Mouse (Mus musculus) erythroblast, embryonic 14.5 days (primary cell): Measurements from ENCODE around the gene Bbs7. TPM values are rescaled to one million over a fixed set of nuclear protein-coding genes. Genes with fewer than 3 reads are reported as not detected.

Experiments
- H3K27me3 ChIP-seq: 2 replicates; pipeline ENCODE4 v1.6.1; 2012; ENCODE audit warnings: inconsistent platforms; ENCODE audit not compliant: control insufficient read depth
- H3K36me3 ChIP-seq: 2 replicates; pipeline ENCODE4 v1.6.1; 2012; ENCODE audit warnings: mild to moderate bottlenecking, inconsistent platforms; ENCODE audit not compliant: control insufficient read depth
- H3K4me1 ChIP-seq: 2 replicates; pipeline ENCODE4 v1.6.1; 2012; ENCODE audit warnings: inconsistent platforms; ENCODE audit not compliant: control insufficient read depth
- H3K4me3 ChIP-seq: replicated peaks from 2 replicates; pipeline ENCODE3; 2012; ENCODE audit warnings: moderate library complexity, mild to moderate bottlenecking, inconsistent platforms
- H3K9me3 ChIP-seq: 2 replicates; pipeline ENCODE4 v1.6.1; 2012; ENCODE audit warnings: low read length, inconsistent platforms, mixed read lengths; ENCODE audit not compliant: control insufficient read depth
- GATA1 ChIP-seq: IDR thresholded peaks from 2 replicates; pipeline ENCODE4 v1.6.1; 2012; ENCODE audit warnings: low read length, inconsistent platforms, mixed read lengths
- TAL1 ChIP-seq: IDR thresholded peaks from 3 replicates; pipeline ENCODE4 v1.6.1; 2012; ENCODE audit warnings: low read length, inconsistent platforms, mixed read lengths
- polyA plus RNA-seq: library from polyadenylated mRNA; stranded (reverse); fragments of >175 nt; gene quantifications from 2 replicates; pipeline ENCODE4 v1.2.3, GENCODE M21; 2012

Gene Bbs7
- polyA plus RNA-seq, 1 experiment = 0.06 TPM

DNA sequence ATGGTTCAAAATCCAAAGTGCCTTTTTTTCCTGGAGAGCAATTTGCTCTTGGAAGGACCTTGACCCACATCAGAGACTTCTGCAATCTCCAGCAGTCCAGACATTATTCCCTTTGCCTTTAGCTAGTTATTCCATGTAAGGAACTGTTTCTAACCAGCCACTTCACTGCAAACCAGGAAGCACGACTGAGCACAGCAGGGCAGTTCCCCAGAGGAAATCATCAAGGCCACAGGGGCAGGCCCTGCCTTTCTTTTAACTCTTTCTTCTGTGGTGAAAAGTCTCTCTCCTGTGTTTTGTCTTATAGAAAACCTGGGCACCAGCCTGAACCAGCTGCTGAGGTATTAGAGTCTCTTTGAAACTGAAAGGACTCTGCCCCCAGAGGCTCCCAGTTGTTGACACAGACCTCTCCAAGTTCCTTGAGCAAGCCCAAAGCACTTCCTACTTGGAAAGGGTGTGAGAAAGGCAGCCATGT is 80.0 kb downstream of the Bbs7 start:
- no peaks in the 10 kb centered on the region for H3K9me3 ChIP-seq
- no peak for TF ChIP-seq GATA1
- TF ChIP-seq TAL1 = no peak
- no peaks in the 10 kb centered on the region for H3K36me3 ChIP-seq
- no peaks in the 10 kb centered on the region for H3K4me1 ChIP-seq
- no peak overlapping the region for H3K4me3 ChIP-seq
- H3K27me3 ChIP-seq = peaks cover 28% of the 10 kb centered on the region

- no peak overlapping the region for H3K4me3 ChIP-seq
- no peaks in the 10 kb centered on the region for H3K9me3 ChIP-seq
- H3K4me1 ChIP-seq = no peaks in the 10 kb centered on the region
- H3K36me3 ChIP-seq = no peaks in the 10 kb centered on the region
- peaks cover 28% of the 10 kb centered on the region for H3K27me3 ChIP-seq
- TF ChIP-seq TAL1 (no peak), GATA1 (no peak)
Measured at GRCm38 (mm10) chr3:36532738-36533137, 80.5 kb downstream of the Bbs7 start.

- H3K4me3 ChIP-seq = peak overlapping the region; percentile 14
- TF ChIP-seq TAL1 (no peak), GATA1 (no peak)
- H3K9me3 ChIP-seq = no peaks in the 10 kb centered on the region
Measured at GRCm38 (mm10) chr3:36531979-36532542, 81.2 kb downstream of the Bbs7 start.

GRCm38 (mm10) chr3:36531242-36531641 is 82.0 kb downstream of the Bbs7 start:
- no peaks in the 10 kb centered on the region for H3K36me3 ChIP-seq
- no peak overlapping the region for H3K4me3 ChIP-seq
- TF ChIP-seq TAL1 = no peak
- no peak for TF ChIP-seq GATA1
- H3K4me1 ChIP-seq = no peaks in the 10 kb centered on the region
- peaks cover 28% of the 10 kb centered on the region for H3K27me3 ChIP-seq
- H3K9me3 ChIP-seq = no peaks in the 10 kb centered on the region

More at GRCm38 (mm10) chr3:36531979-36532542, 81.2 kb downstream of the Bbs7 start:
- Histone ChIP-seq H3K4me1 (no peaks in the 10 kb centered on the region), H3K36me3 (no peaks in the 10 kb centered on the region), H3K27me3 (peaks cover 28% of the 10 kb centered on the region)

DNA sequence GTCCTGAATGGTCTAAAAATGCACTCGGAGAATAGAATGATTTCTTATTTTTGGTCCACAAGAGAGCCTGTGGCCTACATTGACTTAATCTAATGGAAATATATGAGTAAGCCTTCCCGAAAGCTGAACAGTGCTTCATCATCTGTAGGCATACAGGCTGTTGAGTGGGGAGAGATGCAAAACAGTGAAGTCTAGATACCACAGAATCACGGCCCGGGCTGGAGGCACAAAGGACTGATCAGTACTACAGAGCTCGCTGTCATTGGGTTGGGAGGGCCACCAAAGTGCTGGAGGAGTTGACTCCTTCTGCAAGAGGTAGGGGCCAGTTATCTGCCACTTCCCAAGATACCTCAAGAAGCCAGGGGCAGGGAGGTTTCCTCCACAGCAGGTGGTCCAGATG is 82.5 kb downstream of the Bbs7 start:
- TF ChIP-seq TAL1 (no peak), GATA1 (no peak)
- H3K4me1 ChIP-seq = no peaks in the 10 kb centered on the region
- H3K27me3 ChIP-seq = peaks cover 28% of the 10 kb centered on the region
- H3K9me3 ChIP-seq = no peaks in the 10 kb centered on the region
- H3K36me3 ChIP-seq = no peaks in the 10 kb centered on the region
- H3K4me3 ChIP-seq = no peak overlapping the region

DNA sequence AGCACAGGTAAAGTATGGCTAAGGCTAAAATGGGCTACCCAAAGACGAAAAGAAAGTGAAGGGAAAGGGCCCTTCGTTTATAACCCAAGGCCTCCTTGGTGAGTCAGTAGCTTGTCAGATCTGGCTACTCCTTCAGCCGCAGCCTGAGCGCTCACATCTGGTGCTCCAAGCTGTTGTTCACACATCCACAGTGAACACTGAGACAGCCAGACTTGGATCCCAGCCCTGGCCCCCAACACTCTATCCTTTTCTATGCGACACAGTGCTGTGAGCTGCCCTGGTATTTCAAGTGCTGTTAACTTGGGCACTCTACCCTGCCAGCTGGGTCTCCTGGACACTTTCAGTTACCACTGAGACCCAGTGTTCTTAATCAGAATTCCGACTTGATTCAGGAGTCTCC is 82.9 kb downstream of the Bbs7 start:
- no peaks in the 10 kb centered on the region for H3K4me1 ChIP-seq
- no peak overlapping the region for H3K4me3 ChIP-seq
- no peaks in the 10 kb centered on the region for H3K9me3 ChIP-seq
- no peaks in the 10 kb centered on the region for H3K36me3 ChIP-seq
- peaks cover 28% of the 10 kb centered on the region for H3K27me3 ChIP-seq
- TF ChIP-seq GATA1 = no peak
- no peak for TF ChIP-seq TAL1

- Histone ChIP-seq H3K36me3 (no peaks in the 10 kb centered on the region), H3K4me1 (no peaks in the 10 kb centered on the region), H3K27me3 (peaks cover 32% of the 10 kb centered on the region), H3K4me3 (no peak overlapping the region), H3K9me3 (no peaks in the 10 kb centered on the region)
- TF ChIP-seq GATA1 (no peak), TAL1 (no peak)
Measured at GRCm38 (mm10) chr3:36524466-36524865, 88.8 kb downstream of the Bbs7 start.

Other genes with a start within 250 kb of the Bbs7 start
- 0.43 and 0.68 TPM in 2 replicates for gene Anxa5, start 137.6 kb downstream of the Bbs7 start, polyA plus RNA-seq
- not detected in 2 replicates for gene 1810062G17Rik, start 137.5 kb downstream of the Bbs7 start, polyA plus RNA-seq
- gene Gm11549, start 91.7 kb downstream of the Bbs7 start, polyA plus RNA-seq = not detected in 2 replicates
- 0.22 and 0.24 TPM in 2 replicates for gene Exosc9, start 60.9 kb downstream of the Bbs7 start, polyA plus RNA-seq
- 32.0 and 52.0 TPM in 2 replicates for gene Ccna2, start 41.3 kb downstream of the Bbs7 start, polyA plus RNA-seq
- gene Trpc3, start 76.7 kb upstream of the Bbs7 start, polyA plus RNA-seq = not detected in 2 replicates
- 0.05 and 0.08 TPM in 2 replicates for gene 4932438A13Rik, start 249.6 kb upstream of the Bbs7 start, polyA plus RNA-seq